Mouse (Mus musculus): Measurements from ENCODE around the gene Gm10720. TPM values are rescaled to one million over a fixed set of nuclear protein-coding genes. Genes with fewer than 3 reads are reported as not detected.

The Gm10720 gene
- polyA plus RNA-seq, 1 experiment, result not detected

Other genes starting within 250 kb of the Gm10720 start
- gene Gm10722, start 14.7 kb upstream of the Gm10720 start, polyA plus RNA-seq (2012; rRNA removed), result not detected in 2 replicates
- gene Gm11168, start 12.3 kb upstream of the Gm10720 start, polyA plus RNA-seq (2012; rRNA removed), result not detected in 2 replicates
- not detected in 2 replicates for gene Gm10721, start 2.5 kb upstream of the Gm10720 start, polyA plus RNA-seq (2012; rRNA removed)
- gene Gm10719, start 1.8 kb downstream of the Gm10720 start, polyA plus RNA-seq (2012; rRNA removed), result not detected in 2 replicates
- gene Gm10718, start 7.9 kb downstream of the Gm10720 start, polyA plus RNA-seq (2012; rRNA removed), result not detected in 2 replicates
- gene Gm10717, start 9.8 kb downstream of the Gm10720 start, polyA plus RNA-seq (2012; rRNA removed), result not detected in 2 replicates
- not detected in 2 replicates for gene Gm17535, start 18.9 kb downstream of the Gm10720 start, polyA plus RNA-seq (2012; rRNA removed)
- gene Gm10715, start 21.2 kb downstream of the Gm10720 start, polyA plus RNA-seq (2012; rRNA removed), result not detected in 2 replicates